Mouse (Mus musculus) liver, postnatal 0 days (tissue): Measurements from ENCODE around the gene Ptpn13.

Experiments used
- CTCF ChIP-seq: sonication (generic); IDR thresholded peaks from 2 replicates; pipeline ENCODE4 v1.5.1; 2016; ENCODE audit warnings: antibody characterized with exemption, low read depth
- EP300 ChIP-seq: IDR thresholded peaks from 2 replicates; pipeline ENCODE4 v1.6.1; 2016; ENCODE audit warnings: antibody characterized with exemption, low read depth, mild to moderate bottlenecking

DNA sequence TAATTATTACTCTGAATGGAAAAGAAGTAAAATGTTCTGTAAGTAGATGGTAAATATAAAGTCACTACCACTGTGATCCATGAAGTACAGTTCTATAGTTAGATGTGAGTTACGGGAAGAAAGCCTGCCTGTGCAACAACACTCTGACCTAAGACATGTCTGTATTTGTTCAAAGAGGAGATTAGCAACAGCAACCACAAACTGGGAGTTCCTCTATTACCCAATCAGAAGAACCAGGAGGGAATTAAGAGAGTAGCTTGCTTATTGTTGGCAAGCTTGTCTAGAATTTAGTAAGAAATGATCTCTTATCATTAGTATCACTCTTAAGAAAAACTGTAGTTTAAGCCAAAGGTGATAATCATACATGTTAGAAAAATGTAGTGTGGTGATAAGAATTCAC, 25.7 kb downstream of the Ptpn13 start:
- TF ChIP-seq CTCF (no peak), EP300 (no peak)
